Mouse (Mus musculus) liver, adult 2 months (tissue): ENCODE measurements around the gene Hic1. TPM values are rescaled to one million over a fixed set of nuclear protein-coding genes. Genes with fewer than 3 reads are reported as not detected.
A peak's percentile ranks its signal among the peaks of the same experiment; 100 is the strongest.

ENCODE experiments used
- DNase-seq: peaks from one replicate; pipeline ENCODE4 v3.0.0-alpha.2; 2011; ENCODE audit warnings: low read depth, low spot score; ENCODE audit errors: extremely low read depth
- H3K27ac ChIP-seq: fragments of 200-500 bp; replicated peaks from 2 replicates; pipeline ENCODE4 v1.5.1; 2012; ENCODE audit warnings: low read depth, mild to moderate bottlenecking, control low read depth, inconsistent platforms, low read length; ENCODE audit not compliant: insufficient read depth
- H3K27me3 ChIP-seq: fragments of 200-500 bp; 2 replicates; pipeline ENCODE4 v1.6.1; 2012; ENCODE audit warnings: mild to moderate bottlenecking, moderate library complexity, low read length, inconsistent platforms; ENCODE audit not compliant: control insufficient read depth, insufficient read depth
- H3K36me3 ChIP-seq: fragments of 200-500 bp; 2 replicates; pipeline ENCODE4 v1.6.1; 2012; ENCODE audit warnings: low read length, inconsistent platforms; ENCODE audit not compliant: control insufficient read depth, insufficient read depth
- H3K4me1 ChIP-seq: fragments of 200-500 bp; 2 replicates; pipeline ENCODE4 v1.6.1; 2011; ENCODE audit warnings: low read length; ENCODE audit not compliant: control insufficient read depth, insufficient read depth
- H3K4me3 ChIP-seq: fragments of 200-500 bp; 2 replicates; pipeline ENCODE4 v1.5.1; 2011; ENCODE audit warnings: low read depth, mild to moderate bottlenecking, control low read depth, low read length, moderate library complexity; ENCODE audit not compliant: insufficient read depth
- H3K79me2 ChIP-seq: fragments of 200-500 bp; 2 replicates; pipeline ENCODE4 v1.6.1; 2012; ENCODE audit warnings: inconsistent platforms, mild to moderate bottlenecking, low read length, moderate library complexity; ENCODE audit not compliant: control insufficient read depth, insufficient read depth
- H3K9ac ChIP-seq: fragments of 200-500 bp; 2 replicates; pipeline ENCODE4 v1.6.1; 2012; ENCODE audit warnings: low read depth, mild to moderate bottlenecking, control low read depth, inconsistent platforms, low read length
- CTCF ChIP-seq: fragments of 200-500 bp; IDR thresholded peaks from 2 replicates; pipeline ENCODE4 v1.5.1; 2011; ENCODE audit warnings: low read depth, low read length, control low read depth
- POLR2A ChIP-seq: fragments of 200-500 bp; IDR thresholded peaks from 2 replicates; pipeline ENCODE4 v1.6.1; 2011; ENCODE audit warnings: low read length, control low read depth; ENCODE audit not compliant: insufficient read depth; ENCODE audit errors: extremely low read depth
- WGBS: fragments of 180-500 bp; shearing (Covaris S2); methylation state at CpG from one replicate; pipeline ENCODE4 v1.1.7; 2018; 5-methylcytosine and 5-hydroxymethylcytosine counted together
- polyA plus RNA-seq: library from polyadenylated mRNA; depleted of rRNA; stranded (reverse); fragments of >200 nt; gene quantifications from 2 replicates; pipeline ENCODE4 v1.2.3, GENCODE M21; 2012
- total RNA-seq: library from RNA; depleted of rRNA; stranded (reverse); fragments of >200 nt; gene quantifications from 2 replicates; pipeline ENCODE4 v1.2.3, GENCODE M21; 2014

Hic1 gene
- total and polyA plus RNA-seq, 2 experiments: 1.1 to 3.8 TPM

- TF ChIP-seq CTCF (no peak), POLR2A (no peak)
- H3K79me2 ChIP-seq: no peaks in the 10 kb centered on the region
- DNase-seq: no peak
- H3K9ac ChIP-seq: no peak overlapping the region
- no peak overlapping the region for H3K27ac ChIP-seq
- no peaks in the 10 kb centered on the region for H3K27me3 ChIP-seq
- H3K36me3 ChIP-seq: peaks cover 13% of the 10 kb centered on the region
- H3K4me3 ChIP-seq: no peak overlapping the region
- H3K4me1 ChIP-seq: peaks cover 18% of the 10 kb centered on the region
- 82% methylated on average over 1 of the region's 1 CpGs for WGBS
Observed at GRCm38 (mm10) chr11:75141913-75142312, 27.4 kb downstream of the Hic1 start.

GRCm38 (mm10) chr11:75141038-75141437 is 28.3 kb downstream of the Hic1 start:
- Histone ChIP-seq H3K36me3 (peaks cover 13% of the 10 kb centered on the region), H3K4me3 (no peak overlapping the region), H3K4me1 (peaks cover 21% of the 10 kb centered on the region), H3K27me3 (no peaks in the 10 kb centered on the region), H3K79me2 (no peaks in the 10 kb centered on the region), H3K9ac (no peak overlapping the region), H3K27ac (no peak overlapping the region; the same call in 1 of the 2 replicates)
- 57% methylated on average over 3 of the region's 3 CpGs for WGBS
- peak; percentile 27 for DNase-seq
- TF ChIP-seq CTCF (no peak), POLR2A (no peak)

GRCm38 (mm10) chr11:75140431-75140830 is 28.9 kb downstream of the Hic1 start:
- Histone ChIP-seq H3K36me3 (peaks cover 13% of the 10 kb centered on the region), H3K27me3 (no peaks in the 10 kb centered on the region), H3K4me3 (no peak overlapping the region), H3K9ac (no peak overlapping the region), H3K27ac (peak overlapping the region; percentile 4; the same call in 1 of the 2 replicates), H3K4me1 (peaks cover 21% of the 10 kb centered on the region), H3K79me2 (no peaks in the 10 kb centered on the region)
- no peak for DNase-seq
- TF ChIP-seq CTCF: no peak
- TF ChIP-seq POLR2A: no peak
- 80% methylated on average over 5 of the region's 5 CpGs for WGBS

GRCm38 (mm10) chr11:75139122-75139963 is 30.0 kb downstream of the Hic1 start:
- Histone ChIP-seq H3K36me3 (peaks cover 10% of the 10 kb centered on the region), H3K9ac (no peak overlapping the region), H3K27ac (peak overlapping the region; percentile 80), H3K4me1 (peaks cover 25% of the 10 kb centered on the region), H3K79me2 (no peaks in the 10 kb centered on the region), H3K4me3 (no peak overlapping the region), H3K27me3 (no peaks in the 10 kb centered on the region)
- 70% methylated on average over 11 of the region's 11 CpGs for WGBS
- TF ChIP-seq CTCF (no peak), POLR2A (no peak)
- DNase-seq: peak; percentile 28

- TF ChIP-seq POLR2A: no peak
- TF ChIP-seq CTCF: no peak
- Histone ChIP-seq H3K4me3 (no peak overlapping the region), H3K27ac (peak overlapping the region; percentile 25), H3K9ac (no peak overlapping the region), H3K36me3 (no peaks in the 10 kb centered on the region), H3K27me3 (no peaks in the 10 kb centered on the region), H3K79me2 (no peaks in the 10 kb centered on the region), H3K4me1 (peaks cover 25% of the 10 kb centered on the region)
- DNase-seq: peak; percentile 58
- 21% methylated on average over 5 of the region's 5 CpGs for WGBS
Observed at GRCm38 (mm10) chr11:75136666-75137398, 32.5 kb downstream of the Hic1 start.

- Histone ChIP-seq H3K4me1 (peaks cover 23% of the 10 kb centered on the region), H3K36me3 (no peaks in the 10 kb centered on the region), H3K9ac (no peak overlapping the region), H3K27ac (no peak overlapping the region), H3K27me3 (no peaks in the 10 kb centered on the region), H3K79me2 (no peaks in the 10 kb centered on the region), H3K4me3 (no peak overlapping the region)
- 60% methylated on average over 4 of the region's 4 CpGs for WGBS
- peak; percentile 71 for DNase-seq
- TF ChIP-seq POLR2A: no peak
- no peak for TF ChIP-seq CTCF
Observed at GRCm38 (mm10) chr11:75135358-75135757, 34.0 kb downstream of the Hic1 start.
